Mouse (Mus musculus) lung, embryonic 14.5 days (tissue): ENCODE data around the gene Ugt8a. TPM values are rescaled to one million over a fixed set of nuclear protein-coding genes. Genes with fewer than 3 reads are reported as not detected.

Source experiments
- ATAC-seq: fragments of 200-750 bp; cut with Nextera tagmentation; 2 replicates; pipeline ENCODE4 v1.8.0; 2017; ENCODE audit warnings: mild to moderate bottlenecking, moderate TSS enrichment, moderate library complexity; ENCODE audit not compliant: insufficient read depth
- DNase-seq: peaks from one replicate; pipeline ENCODE4 v3.0.0-alpha.2; 2015
- H3K27ac ChIP-seq: fragments of 300-500 bp; sonication (generic); 2 replicates; pipeline ENCODE4 v1.5.1; 2014; ENCODE audit warnings: low read depth, mild to moderate bottlenecking, moderate library complexity
- H3K27me3 ChIP-seq: fragments of 300-500 bp; sonication (generic); 2 replicates; pipeline ENCODE4 v1.6.1; 2014; ENCODE audit warnings: low read length, control low read depth; ENCODE audit not compliant: insufficient read depth
- H3K36me3 ChIP-seq: fragments of 300-500 bp; sonication (generic); 2 replicates; pipeline ENCODE4 v1.6.1; 2014; ENCODE audit warnings: control low read depth; ENCODE audit not compliant: insufficient read depth
- H3K4me1 ChIP-seq: fragments of 300-500 bp; sonication (generic); 2 replicates; pipeline ENCODE4 v1.6.1; 2014; ENCODE audit warnings: antibody characterized with exemption, control low read depth; ENCODE audit not compliant: insufficient read depth
- H3K4me2 ChIP-seq: fragments of 300-500 bp; sonication (generic); 2 replicates; pipeline ENCODE4 v1.6.1; 2014; ENCODE audit warnings: mild to moderate bottlenecking
- H3K4me3 ChIP-seq: fragments of 300-500 bp; sonication (generic); 2 replicates; pipeline ENCODE4 v1.5.1; 2014; ENCODE audit warnings: low read depth, low read length
- H3K9ac ChIP-seq: fragments of 300-500 bp; sonication (generic); 2 replicates; pipeline ENCODE4 v1.6.1; 2014
- H3K9me3 ChIP-seq: fragments of 300-500 bp; sonication (generic); 2 replicates; pipeline ENCODE4 v1.6.1; 2016; ENCODE audit warnings: low read depth, low read length, control low read depth
- CTCF ChIP-seq: IDR thresholded peaks from 2 replicates; pipeline ENCODE4 v1.5.1; 2016; ENCODE audit warnings: antibody characterized with exemption, low read depth
- WGBS: fragments of 180-500 bp; shearing (Covaris S2); extraction: QIAGEN DNeasy Blood & Tissue Kit; methylation state at CpG from one replicate; pipeline ENCODE4 v1.1.7; 2014; 5-methylcytosine and 5-hydroxymethylcytosine counted together
- polyA plus RNA-seq: library from polyadenylated mRNA; unstranded; fragments of >200 nt; fragmentation: Nextera tagmentation; extraction: Ambion mirVana; gene quantifications from 2 replicates; pipeline ENCODE4 v1.2.1, GENCODE M21; 2014

Gene Ugt8a
- polyA plus RNA-seq, 1 experiment from 2014 or later, result 4.0 TPM

GRCm38 (mm10) chr3:125920876-125921275 lies 17.5 kb downstream of the Ugt8a start:
- H3K9me3 ChIP-seq, result no peaks in the 10 kb centered on the region
- H3K36me3 ChIP-seq, result no peaks in the 10 kb centered on the region
- no peaks in the 10 kb centered on the region for H3K4me1 ChIP-seq
- no peaks in the 10 kb centered on the region for H3K27me3 ChIP-seq
- H3K4me3 ChIP-seq, result no peak overlapping the region
- DNase-seq (no peak), ATAC-seq (no peak)
- H3K9ac ChIP-seq, result no peak overlapping the region
- no peak overlapping the region for H3K4me2 ChIP-seq
- no peak for TF ChIP-seq CTCF
- WGBS, result 66% methylated on average over 2 of the region's 2 CpGs
- H3K27ac ChIP-seq, result no peak overlapping the region

- H3K27me3 ChIP-seq, result no peaks in the 10 kb centered on the region
- H3K9me3 ChIP-seq, result no peaks in the 10 kb centered on the region
- H3K4me1 ChIP-seq, result no peaks in the 10 kb centered on the region
- ATAC-seq (no peak), DNase-seq (no peak)
- H3K27ac ChIP-seq, result no peak overlapping the region
- no peak for TF ChIP-seq CTCF
- no peak overlapping the region for H3K4me2 ChIP-seq
- no peaks in the 10 kb centered on the region for H3K36me3 ChIP-seq
- WGBS, result 50% methylated on average over 1 of the region's 1 CpGs
- no peak overlapping the region for H3K9ac ChIP-seq
- H3K4me3 ChIP-seq, result no peak overlapping the region
These were observed 39.4 kb downstream of the Ugt8a start for GRCm38 (mm10) chr3:125898976-125899375.

- H3K27ac ChIP-seq, result no peak overlapping the region
- no peaks in the 10 kb centered on the region for H3K36me3 ChIP-seq
- H3K9ac ChIP-seq, result no peak overlapping the region
- H3K27me3 ChIP-seq, result no peaks in the 10 kb centered on the region
- no peaks in the 10 kb centered on the region for H3K4me1 ChIP-seq
- 58% methylated on average over 2 of the region's 2 CpGs for WGBS
- no peak for DNase-seq
- no peak for TF ChIP-seq CTCF
- H3K9me3 ChIP-seq, result no peaks in the 10 kb centered on the region
- no peak overlapping the region for H3K4me3 ChIP-seq
- no peak overlapping the region for H3K4me2 ChIP-seq
- no peak for ATAC-seq
These were observed 51.3 kb downstream of the Ugt8a start for GRCm38 (mm10) chr3:125887109-125887508.

- no peak overlapping the region for H3K27ac ChIP-seq
- no peaks in the 10 kb centered on the region for H3K9me3 ChIP-seq
- H3K4me2 ChIP-seq, result no peak overlapping the region
- no peak overlapping the region for H3K4me3 ChIP-seq
- no peaks in the 10 kb centered on the region for H3K36me3 ChIP-seq
- no peak for TF ChIP-seq CTCF
- H3K27me3 ChIP-seq, result no peaks in the 10 kb centered on the region
- DNase-seq, result no peak
- no peak overlapping the region for H3K9ac ChIP-seq
- no peak for ATAC-seq
- no peaks in the 10 kb centered on the region for H3K4me1 ChIP-seq
- WGBS, result 63% methylated on average over 2 of the region's 2 CpGs
These were observed 53.5 kb downstream of the Ugt8a start for GRCm38 (mm10) chr3:125884879-125885278.

GRCm38 (mm10) chr3:125884423-125884822 lies 54.0 kb downstream of the Ugt8a start:
- WGBS, result 45% methylated on average over 2 of the region's 2 CpGs
- Histone ChIP-seq H3K27ac (no peak overlapping the region), H3K9ac (no peak overlapping the region), H3K27me3 (no peaks in the 10 kb centered on the region), H3K36me3 (no peaks in the 10 kb centered on the region), H3K9me3 (no peaks in the 10 kb centered on the region), H3K4me2 (no peak overlapping the region), H3K4me3 (no peak overlapping the region), H3K4me1 (no peaks in the 10 kb centered on the region)
- DNase-seq, result no peak
- no peak for ATAC-seq
- TF ChIP-seq CTCF, result no peak

GRCm38 (mm10) chr3:125883009-125883408 lies 55.4 kb downstream of the Ugt8a start:
- ATAC-seq (no peak), DNase-seq (no peak)
- no peak overlapping the region for H3K4me3 ChIP-seq
- no peaks in the 10 kb centered on the region for H3K4me1 ChIP-seq
- H3K9me3 ChIP-seq, result no peaks in the 10 kb centered on the region
- H3K27me3 ChIP-seq, result no peaks in the 10 kb centered on the region
- H3K36me3 ChIP-seq, result no peaks in the 10 kb centered on the region
- no peak for TF ChIP-seq CTCF
- no peak overlapping the region for H3K9ac ChIP-seq
- no peak overlapping the region for H3K27ac ChIP-seq
- no peak overlapping the region for H3K4me2 ChIP-seq

GRCm38 (mm10) chr3:125881835-125882234 lies 56.6 kb downstream of the Ugt8a start:
- ATAC-seq, result no peak
- TF ChIP-seq CTCF, result peak; percentile 43
- Histone ChIP-seq H3K4me2 (no peak overlapping the region), H3K9ac (no peak overlapping the region), H3K27ac (no peak overlapping the region), H3K9me3 (no peaks in the 10 kb centered on the region), H3K4me3 (no peak overlapping the region), H3K36me3 (no peaks in the 10 kb centered on the region), H3K4me1 (no peaks in the 10 kb centered on the region), H3K27me3 (no peaks in the 10 kb centered on the region)
- DNase-seq, result peak; percentile 23

GRCm38 (mm10) chr3:125874371-125874770 lies 64.0 kb downstream of the Ugt8a start:
- no peaks in the 10 kb centered on the region for H3K4me1 ChIP-seq
- H3K4me3 ChIP-seq, result no peak overlapping the region
- H3K27me3 ChIP-seq, result no peaks in the 10 kb centered on the region
- no peaks in the 10 kb centered on the region for H3K9me3 ChIP-seq
- DNase-seq (no peak), ATAC-seq (no peak)
- TF ChIP-seq CTCF, result no peak
- H3K4me2 ChIP-seq, result no peak overlapping the region
- no peak overlapping the region for H3K27ac ChIP-seq
- no peak overlapping the region for H3K9ac ChIP-seq
- no peaks in the 10 kb centered on the region for H3K36me3 ChIP-seq
- 87% methylated on average over 4 of the region's 4 CpGs for WGBS
